Mouse (Mus musculus) hindbrain, embryonic 10.5 days (tissue): ENCODE measurements around the gene Mgat1. TPM values are rescaled to one million over a fixed set of nuclear protein-coding genes. Genes with fewer than 3 reads are reported as not detected.
"Not testable (repeated sequence)": the region's sequence is repeated elsewhere in the genome, so short reads cannot be mapped to it uniquely, and the experiment has no call there.

Source experiments
- DNase-seq: peaks from one replicate; pipeline ENCODE4 v3.0.0-alpha.2; 2017; ENCODE audit warnings: low spot score
- H3K27ac ChIP-seq: fragments of 300-500 bp; sonication (generic); 2 replicates; pipeline ENCODE4 v1.5.1; 2016; ENCODE audit warnings: mild to moderate bottlenecking, moderate library complexity
- H3K27me3 ChIP-seq: fragments of 300-500 bp; sonication (generic); 2 replicates; pipeline ENCODE4 v1.6.1; 2016; ENCODE audit warnings: mild to moderate bottlenecking; ENCODE audit not compliant: poor library complexity, insufficient read depth, severe bottlenecking
- H3K36me3 ChIP-seq: fragments of 300-500 bp; sonication (generic); 2 replicates; pipeline ENCODE4 v1.6.1; 2016; ENCODE audit warnings: mild to moderate bottlenecking, moderate library complexity
- H3K4me1 ChIP-seq: fragments of 300-500 bp; sonication (generic); replicated peaks from 2 replicates; pipeline ENCODE4 v1.6.1; 2016; ENCODE audit warnings: mild to moderate bottlenecking
- H3K4me3 ChIP-seq: fragments of 300-500 bp; sonication (generic); 2 replicates; pipeline ENCODE4 v1.5.1; 2016; ENCODE audit warnings: mild to moderate bottlenecking, moderate library complexity
- H3K9me3 ChIP-seq: fragments of 300-500 bp; sonication (generic); 2 replicates; pipeline ENCODE4 v1.6.1; 2016; ENCODE audit warnings: mild to moderate bottlenecking, moderate library complexity
- WGBS: fragments of 180-500 bp; shearing (Covaris S2); methylation state at CpG from one replicate; pipeline ENCODE4 v1.1.7; 2016; 5-methylcytosine and 5-hydroxymethylcytosine counted together
- polyA plus RNA-seq: library from polyadenylated mRNA; unstranded; fragments of >200 nt; fragmentation: Nextera tagmentation; extraction: Ambion mirVana; gene quantifications from 2 replicates; pipeline ENCODE4 v1.2.1, GENCODE M21; 2016

Gene Mgat1
- polyA plus RNA-seq, result 39.9 and 43.2 TPM in 2 replicates

GRCm38 (mm10) chr11:49243727-49244594 lies at the start of gene Mgat1:
Gene Mgat1, plus strand, starts transcription at chr11:49244191.
- peak within 1 kb of the TSS; percentile 89 for H3K27ac ChIP-seq
- WGBS, result under 1% methylated on average over 56 of the region's 60 CpGs
- H3K36me3 ChIP-seq, result no peaks in the 10 kb centered on the region
- H3K4me3 ChIP-seq, result peak within 1 kb of the TSS; percentile 67
- no peaks in the 10 kb centered on the region for H3K9me3 ChIP-seq
- no peaks in the 10 kb centered on the region for H3K27me3 ChIP-seq
- peaks cover 41% of the 10 kb centered on the region for H3K4me1 ChIP-seq
- peak; percentile 96 for DNase-seq

GRCm38 (mm10) chr11:49194771-49195170 lies 49.2 kb upstream of the Mgat1 start:
- H3K4me1 ChIP-seq, DNase-seq, H3K36me3 ChIP-seq, H3K9me3 ChIP-seq, H3K4me3 ChIP-seq, H3K27me3 ChIP-seq, H3K27ac ChIP-seq: not testable (repeated sequence)
- WGBS, result 95% methylated on average over 9 of the region's 9 CpGs

GRCm38 (mm10) chr11:49195819-49196322 lies 48.1 kb upstream of the Mgat1 start:
- Histone ChIP-seq H3K36me3 (no peaks in the 10 kb centered on the region), H3K4me3 (no peak overlapping the region), H3K27me3 (no peaks in the 10 kb centered on the region), H3K4me1 (no peaks in the 10 kb centered on the region), H3K9me3 (no peaks in the 10 kb centered on the region), H3K27ac (no peak overlapping the region)
- no peak for DNase-seq
- WGBS, result 87% methylated on average over 7 of the region's 7 CpGs

GRCm38 (mm10) chr11:49200666-49201065 lies 43.3 kb upstream of the Mgat1 start:
- Histone ChIP-seq H3K9me3 (no peaks in the 10 kb centered on the region), H3K27me3 (no peaks in the 10 kb centered on the region), H3K4me3 (no peak overlapping the region), H3K4me1 (peaks cover 21% of the 10 kb centered on the region), H3K36me3 (no peaks in the 10 kb centered on the region), H3K27ac (no peak overlapping the region)
- no peak for DNase-seq

GRCm38 (mm10) chr11:49201142-49201541 lies 42.8 kb upstream of the Mgat1 start:
- no peak for DNase-seq
- H3K9me3 ChIP-seq, result no peaks in the 10 kb centered on the region
- peaks cover 21% of the 10 kb centered on the region for H3K4me1 ChIP-seq
- H3K27me3 ChIP-seq, result no peaks in the 10 kb centered on the region
- H3K4me3 ChIP-seq, result no peak overlapping the region
- H3K36me3 ChIP-seq, result peaks cover under 1% of the 10 kb centered on the region; the same call in 1 of the 2 replicates
- H3K27ac ChIP-seq, result no peak overlapping the region

- Histone ChIP-seq H3K27me3 (no peaks in the 10 kb centered on the region), H3K9me3 (no peaks in the 10 kb centered on the region), H3K4me1 (peaks cover 21% of the 10 kb centered on the region), H3K4me3 (peak overlapping the region; percentile 80), H3K27ac (peak overlapping the region; percentile 99), H3K36me3 (peaks cover 10% of the 10 kb centered on the region)
- WGBS, result 69% methylated on average over 2 of the region's 2 CpGs
- DNase-seq, result no peak
Observed at GRCm38 (mm10) chr11:49202071-49202470, 41.9 kb upstream of the Mgat1 start.

DNA sequence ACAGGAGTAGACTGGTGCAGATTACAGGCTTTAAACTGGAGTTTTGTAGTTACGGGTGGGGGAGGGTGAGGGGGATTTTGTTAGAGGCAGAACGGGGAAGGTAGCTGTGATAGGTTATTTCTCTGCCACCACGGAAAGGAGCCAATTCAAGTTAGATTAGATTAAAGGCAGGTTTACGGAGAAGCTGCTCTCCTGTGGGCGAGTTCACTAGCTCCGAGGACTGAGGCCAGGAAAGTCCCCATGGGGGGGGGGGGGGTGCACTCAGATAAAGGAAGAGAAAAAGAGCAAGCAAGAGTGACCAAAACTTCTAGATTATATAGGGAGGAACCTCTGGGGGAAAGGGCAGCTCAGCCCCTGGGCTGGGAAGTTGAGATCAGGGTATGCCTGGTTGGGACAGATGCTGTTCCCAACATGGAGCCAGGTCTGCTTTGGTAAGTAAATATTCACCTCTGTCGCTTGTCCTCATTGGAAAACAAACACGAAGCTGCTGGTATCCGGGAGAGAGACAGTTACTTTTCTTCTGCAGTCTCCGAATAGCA lies 41.4 kb upstream of the Mgat1 start:
- 9% methylated on average over 10 of the region's 10 CpGs for WGBS
- no peaks in the 10 kb centered on the region for H3K9me3 ChIP-seq
- peak overlapping the region; percentile 99 for H3K27ac ChIP-seq
- peaks cover 13% of the 10 kb centered on the region for H3K36me3 ChIP-seq
- peaks cover 21% of the 10 kb centered on the region for H3K4me1 ChIP-seq
- H3K27me3 ChIP-seq, result no peaks in the 10 kb centered on the region
- peak overlapping the region; percentile 80 for H3K4me3 ChIP-seq
- no peak for DNase-seq

DNA sequence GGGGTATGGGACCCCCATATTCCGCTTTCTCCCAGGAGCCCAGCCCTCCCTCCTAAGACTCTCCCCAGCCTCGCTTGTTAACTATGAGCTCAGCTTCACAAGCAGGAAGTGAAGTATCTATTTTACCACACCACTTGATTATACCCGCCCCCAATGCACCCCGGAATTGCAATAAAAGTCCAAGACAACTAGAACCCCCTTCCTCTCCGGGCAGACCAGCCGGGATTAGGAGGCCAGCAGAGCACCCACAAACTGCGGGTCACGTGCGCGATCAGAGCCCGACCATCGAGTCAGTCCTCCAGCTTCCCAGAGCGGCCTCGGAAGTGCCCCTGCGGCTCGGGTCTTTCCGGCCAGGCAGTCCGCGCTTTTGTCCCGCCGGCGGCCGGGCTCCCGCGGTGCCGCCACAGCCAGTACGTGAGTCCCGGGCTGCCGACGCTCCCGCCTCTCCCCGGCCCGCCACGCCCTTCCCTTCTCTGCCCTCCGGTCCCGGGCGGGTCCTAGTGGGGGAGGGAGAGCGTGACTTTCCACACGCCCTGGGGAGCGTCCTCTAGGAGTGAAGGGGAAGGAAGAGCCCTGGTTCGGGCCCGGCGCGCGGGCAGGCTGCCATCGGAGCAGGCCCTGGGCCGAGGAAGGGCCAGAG lies 40.7 kb upstream of the Mgat1 start, which contains the start of gene Zfp62:
TSS of gene Zfp62 (plus strand) at position 164 of the 640 bp plus-strand sequence.
- WGBS, result under 1% methylated on average over 47 of the region's 47 CpGs
- peaks cover 17% of the 10 kb centered on the region for H3K36me3 ChIP-seq
- DNase-seq, result peak; percentile 95
- no peaks in the 10 kb centered on the region for H3K27me3 ChIP-seq
- H3K4me3 ChIP-seq, result peak within 1 kb of the TSS; percentile 80
- H3K4me1 ChIP-seq, result peaks cover 21% of the 10 kb centered on the region
- no peaks in the 10 kb centered on the region for H3K9me3 ChIP-seq
- H3K27ac ChIP-seq, result peak within 1 kb of the TSS; percentile 99

DNA sequence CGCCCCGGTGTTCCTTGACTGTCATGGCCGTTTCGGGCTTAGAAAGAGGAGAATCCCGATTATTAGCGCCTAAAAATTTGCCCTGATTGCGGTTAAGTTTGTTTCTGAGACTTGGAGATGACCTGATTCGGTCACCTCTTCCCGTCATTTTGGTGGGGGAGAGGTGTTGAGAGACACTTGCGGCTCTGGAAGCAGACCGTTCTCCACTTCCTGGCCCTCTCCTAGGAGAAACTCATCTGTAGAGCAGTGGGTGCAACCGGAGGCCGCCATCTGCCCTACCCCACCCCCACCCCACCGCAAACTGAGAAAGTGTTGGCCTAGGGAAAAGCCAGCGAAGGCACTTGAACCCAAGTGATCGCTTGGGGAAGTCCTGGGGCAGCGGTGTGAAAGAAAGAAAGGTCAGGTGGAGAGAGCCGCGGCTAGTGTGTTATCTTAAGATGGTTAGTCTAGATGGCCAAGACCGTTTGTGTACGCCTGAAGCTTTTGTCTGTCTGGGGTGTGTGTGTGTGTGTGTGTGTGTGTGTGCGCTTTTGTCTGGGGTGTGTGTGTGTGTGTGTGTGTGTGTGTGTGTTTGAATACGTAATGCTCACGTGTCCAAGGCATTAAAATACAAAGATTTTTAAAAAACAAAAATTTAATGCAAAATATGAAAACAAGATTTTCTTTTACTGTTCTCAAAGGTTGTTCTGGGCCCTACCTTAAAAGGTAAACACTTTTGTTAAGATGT lies 40.1 kb upstream of the Mgat1 start:
- peak overlapping the region; percentile 80 for H3K4me3 ChIP-seq
- no peaks in the 10 kb centered on the region for H3K27me3 ChIP-seq
- H3K9me3 ChIP-seq, result no peaks in the 10 kb centered on the region
- peaks cover 17% of the 10 kb centered on the region for H3K36me3 ChIP-seq
- peaks cover 21% of the 10 kb centered on the region for H3K4me1 ChIP-seq
- peak overlapping the region; percentile 99 for H3K27ac ChIP-seq
- DNase-seq, result peak; percentile 74
- WGBS, result under 1% methylated on average over 24 of the region's 24 CpGs

- Histone ChIP-seq H3K4me1 (peaks cover 21% of the 10 kb centered on the region), H3K4me3 (peak overlapping the region; percentile 80), H3K36me3 (peaks cover 17% of the 10 kb centered on the region), H3K27ac (no peak overlapping the region), H3K9me3 (no peaks in the 10 kb centered on the region), H3K27me3 (no peaks in the 10 kb centered on the region)
- DNase-seq, result no peak
- 90% methylated on average over 6 of the region's 6 CpGs for WGBS
Observed at GRCm38 (mm10) chr11:49205080-49205590, 38.9 kb upstream of the Mgat1 start.

DNA sequence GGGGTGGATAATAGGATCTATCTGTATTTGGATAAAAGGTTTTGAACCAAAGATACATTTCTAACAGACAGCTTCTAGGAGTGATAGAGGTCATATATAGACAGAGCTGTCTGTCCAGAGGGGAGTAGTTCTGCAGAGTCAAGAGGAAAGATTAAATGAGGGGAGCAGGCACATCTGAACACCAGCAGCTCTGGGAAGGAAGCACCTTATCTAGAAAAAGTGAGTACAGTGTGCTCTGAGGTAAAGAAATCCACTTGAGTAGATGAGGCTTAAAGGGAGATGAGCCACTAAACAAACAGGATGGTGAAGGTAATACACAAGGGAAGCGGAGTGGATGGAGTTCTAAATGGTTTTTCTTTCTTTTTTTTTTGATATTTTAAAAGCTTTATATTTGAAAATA lies 36.5 kb upstream of the Mgat1 start:
- H3K27ac ChIP-seq, result no peak overlapping the region
- 96% methylated on average over 1 of the region's 1 CpGs for WGBS
- peaks cover 14% of the 10 kb centered on the region for H3K4me1 ChIP-seq
- no peaks in the 10 kb centered on the region for H3K9me3 ChIP-seq
- no peak for DNase-seq
- no peaks in the 10 kb centered on the region for H3K27me3 ChIP-seq
- peaks cover 30% of the 10 kb centered on the region for H3K36me3 ChIP-seq
- H3K4me3 ChIP-seq, result no peak overlapping the region

GRCm38 (mm10) chr11:49212577-49212976 lies 31.4 kb upstream of the Mgat1 start:
- Histone ChIP-seq H3K36me3 (peaks cover 68% of the 10 kb centered on the region), H3K9me3 (no peaks in the 10 kb centered on the region), H3K4me1 (no peaks in the 10 kb centered on the region), H3K27me3 (no peaks in the 10 kb centered on the region), H3K27ac (no peak overlapping the region), H3K4me3 (no peak overlapping the region)
- DNase-seq, result no peak
